Comparison of ENCODE assay signal across 10 mouse cellular contexts in genomic region chr11:54059526-54059925, GRCm38 (mm10). TPM values are rescaled to one million over a fixed set of nuclear protein-coding genes. Genes with fewer than 3 reads are reported as not detected.
DNase-seq lines count a peak whose midpoint lies in the region; ATAC-seq and TF ChIP-seq lines count a peak whose summit lies in the region.
"Had no signal": no experiment of that assay in that cellular context is flagged by ENCODE, and none has a peak within 500 bp of the region (broad histone marks: within the 10 kb centered on the region; RNA-seq: fewer than 3 reads in every experiment).

No protein-coding gene starts in this region.

- no peaks in the 10 kb centered on the region for H3K27me3 ChIP-seq in kidney, embryonic 16.5 days (ENCODE audit: insufficient read depth, low read length)
- no peaks in the 10 kb centered on the region for H3K27me3 ChIP-seq in embryonic facial prominence, embryonic 15.5 days
- H3K27me3 ChIP-seq in hindbrain, embryonic 12.5 days = peaks cover 3% of the 10 kb centered on the region; the same call in 1 of the 2 replicates
- no peaks in the 10 kb centered on the region for H3K27me3 ChIP-seq in myocyte (ENCODE audit: control insufficient read depth, insufficient read depth, insufficient read length)

- no peak; the same call in 1 of the 2 replicates for ATAC-seq in kidney, embryonic 16.5 days (ENCODE audit: low FRiP score, low TSS enrichment)
- 0 out of 2 replicates have a peak, but pooled peaks have one; percentile 2 for ATAC-seq in embryonic facial prominence, embryonic 15.5 days (ENCODE audit: insufficient number of reproducible peaks, low FRiP score, low TSS enrichment, low read depth)
- ATAC-seq in hindbrain, embryonic 12.5 days (ENCODE audit: low FRiP score) = no peak
- no peak for ATAC-seq in megakaryocyte-erythroid progenitor cell, adult 5-6 weeks (replicated peaks; ENCODE audit: low FRiP score, low TSS enrichment, poor library complexity, severe bottlenecking)
- ATAC-seq in megakaryocyte progenitor cell, adult 5-6 weeks (replicated peaks; ENCODE audit: poor library complexity) = no peak
- ATAC-seq: activated CD4-positive, CD25-positive, alpha-beta regulatory T cell, adult 4 months had no signal

- H3K4me1 ChIP-seq in kidney, embryonic 16.5 days (ENCODE audit: insufficient read depth, low read length) = peaks cover 38% of the 10 kb centered on the region
- peaks cover 82% of the 10 kb centered on the region for H3K4me1 ChIP-seq in embryonic facial prominence, embryonic 15.5 days
- H3K4me1 ChIP-seq in hindbrain, embryonic 12.5 days = peaks cover 44% of the 10 kb centered on the region

- WGBS in kidney, embryonic 16.5 days = 25% methylated on average over 1 of the region's 1 CpGs
- 36% methylated on average over 1 of the region's 1 CpGs for WGBS in embryonic facial prominence, embryonic 15.5 days
- WGBS in hindbrain, embryonic 12.5 days = 62% methylated on average over 1 of the region's 1 CpGs

- H3K9ac ChIP-seq in kidney, embryonic 16.5 days (replicated peaks; ENCODE audit: low read length) = no peak overlapping the region
- H3K9ac ChIP-seq in embryonic facial prominence, embryonic 15.5 days = no peak overlapping the region
- H3K9ac ChIP-seq in hindbrain, embryonic 12.5 days = no peak overlapping the region

- no peaks in the 10 kb centered on the region for H3K9me3 ChIP-seq in kidney, embryonic 16.5 days (ENCODE audit: low read length)
- H3K9me3 ChIP-seq in embryonic facial prominence, embryonic 15.5 days (replicated peaks) = no peaks in the 10 kb centered on the region
- H3K9me3 ChIP-seq in hindbrain, embryonic 12.5 days (replicated peaks) = no peaks in the 10 kb centered on the region

- H3K4me2 ChIP-seq in kidney, embryonic 16.5 days (replicated peaks; ENCODE audit: low read depth, low read length) = no peak overlapping the region
- no peak overlapping the region for H3K4me2 ChIP-seq in embryonic facial prominence, embryonic 15.5 days (replicated peaks)
- no peak overlapping the region for H3K4me2 ChIP-seq in hindbrain, embryonic 12.5 days (replicated peaks)
- H3K4me2 ChIP-seq in myocyte (ENCODE audit: low read depth) = peak overlapping the region; percentile 94

- DNase-seq in kidney, adult 8-10 months = no peak
- DNase-seq in layer of hippocampus, adult 11-12 months (ENCODE audit: low spot score) = no peak
- DNase-seq: cerebellum, adult 11-12 months had no signal

- no peak overlapping the region for H3K4me3 ChIP-seq in kidney, embryonic 16.5 days (ENCODE audit: low read length)
- H3K4me3 ChIP-seq in embryonic facial prominence, embryonic 15.5 days (replicated peaks) = no peak overlapping the region
- H3K4me3 ChIP-seq in hindbrain, embryonic 12.5 days = no peak overlapping the region
- H3K4me3 ChIP-seq in myocyte = no peak overlapping the region

- H3K79me2 ChIP-seq in myocyte (ENCODE audit: control insufficient read depth, insufficient read depth) = peaks cover 21% of the 10 kb centered on the region

- peak overlapping the region; percentile 43 for H3K27ac ChIP-seq in kidney, embryonic 16.5 days (ENCODE audit: low read length)
- H3K27ac ChIP-seq in embryonic facial prominence, embryonic 15.5 days (replicated peaks) = peak overlapping the region; percentile 74
- peak overlapping the region; percentile 70; the same call in 1 of the 2 replicates for H3K27ac ChIP-seq in hindbrain, embryonic 12.5 days

- H3K36me3 ChIP-seq in kidney, embryonic 16.5 days (ENCODE audit: insufficient read depth, low read length) = 0 out of 2 replicates have a peak, but pooled peaks cover 2% of the 10 kb centered on the region
- peaks cover 13% of the 10 kb centered on the region for H3K36me3 ChIP-seq in embryonic facial prominence, embryonic 15.5 days
- no peaks in the 10 kb centered on the region for H3K36me3 ChIP-seq in hindbrain, embryonic 12.5 days
- H3K36me3 ChIP-seq in myocyte (ENCODE audit: control insufficient read depth, insufficient read depth) = peaks cover 31% of the 10 kb centered on the region

- no peak overlapping the region for H3ac ChIP-seq in myocyte (ENCODE audit: control insufficient read depth, insufficient read length)

- TF ChIP-seq POLR2A in myocyte (IDR thresholded peaks at IDR 0.05; ENCODE audit: insufficient read length, low read depth) = peak; percentile 7

TF ChIP-seq in myocyte, 11 proteins besides CTCF, POLR2A, EP300 and RAD21:
- TF ChIP-seq REST (IDR thresholded peaks at IDR 0.05; ENCODE audit: insufficient read depth, insufficient read length) (no peak), MYOD1 (IDR thresholded peaks at IDR 0.05; ENCODE audit: control insufficient read depth in 1 of 3, insufficient read length in 2 of 3, low read depth in 2 of 3) (no peak), TCF3 (IDR thresholded peaks at IDR 0.05; ENCODE audit: insufficient read length, low read depth) (no peak), MYOG (IDR thresholded peaks at IDR 0.05; ENCODE audit: control insufficient read depth in 1 of 3, insufficient read depth in 1 of 3, insufficient read length in 2 of 3, low read depth in 2 of 3) (peak in 1 of 3 experiments; percentile 38), TCF12 (IDR thresholded peaks at IDR 0.05; ENCODE audit: insufficient read depth, poor library complexity, severe bottlenecking) (no peak)
TF ChIP-seq in myocyte: peak in this region for 1.

RNA-seq across cellular contexts. Expression of gene Pdlim4, which starts 9.3 kb away (rescaled TPM):
- polyA plus RNA-seq in kidney, embryonic 16.5 days (2015; fragmentation: Nextera tagmentation; extraction: Ambion mirVana) = 50.3 and 55.0 TPM in 2 replicates
- 168 and 169 TPM in 2 replicates for polyA plus RNA-seq in embryonic facial prominence, embryonic 15.5 days (2015; fragmentation: Nextera tagmentation; extraction: Ambion mirVana)
- polyA plus RNA-seq in hindbrain, embryonic 12.5 days (2016; fragmentation: Nextera tagmentation; extraction: Ambion mirVana) = 48.6 and 53.6 TPM in 2 replicates
- 469 TPM for polyA plus RNA-seq in myocyte (2012; fragmentation: generic; extraction: Trizol)
- not detected in 2 replicates for total RNA-seq in megakaryocyte-erythroid progenitor cell, adult 5-6 weeks (2014; fragmentation: Nextera tagmentation)
- 0.69 TPM in 1 of 2 replicates, not detected in the other for total RNA-seq in megakaryocyte-erythroid progenitor cell, adult 5-6 weeks (2017)
- total RNA-seq in megakaryocyte progenitor cell, adult 5-6 weeks (2015) = not detected in 2 replicates
- total RNA-seq in megakaryocyte progenitor cell, adult 5-6 weeks (2017) = 0.17 TPM in 1 of 2 replicates, not detected in the other

RNA-seq across cellular contexts. Expression of gene Slc22a4, which starts 31.6 kb away (rescaled TPM):
- polyA plus RNA-seq in kidney, embryonic 16.5 days (2015; fragmentation: Nextera tagmentation; extraction: Ambion mirVana) = 1.00 and 1.2 TPM in 2 replicates
- 5.6 and 6.1 TPM in 2 replicates for polyA plus RNA-seq in embryonic facial prominence, embryonic 15.5 days (2015; fragmentation: Nextera tagmentation; extraction: Ambion mirVana)
- polyA plus RNA-seq in hindbrain, embryonic 12.5 days (2016; fragmentation: Nextera tagmentation; extraction: Ambion mirVana) = 1.3 and 1.4 TPM in 2 replicates
- 2.0 TPM for polyA plus RNA-seq in myocyte (2012; fragmentation: generic; extraction: Trizol)
- total RNA-seq in megakaryocyte-erythroid progenitor cell, adult 5-6 weeks (2014; fragmentation: Nextera tagmentation) = 8.4 and 11.5 TPM in 2 replicates
- 1.8 and 4.9 TPM in 2 replicates for total RNA-seq in megakaryocyte-erythroid progenitor cell, adult 5-6 weeks (2017)
- total RNA-seq in megakaryocyte progenitor cell, adult 5-6 weeks (2015) = 22.2 and 23.6 TPM in 2 replicates
- total RNA-seq in megakaryocyte progenitor cell, adult 5-6 weeks (2017) = 15.3 and 22.6 TPM in 2 replicates

RNA-seq across cellular contexts. Expression of gene P4ha2, which starts 40.4 kb away (rescaled TPM):
- 38.1 and 43.0 TPM in 2 replicates for polyA plus RNA-seq in kidney, embryonic 16.5 days (2015; fragmentation: Nextera tagmentation; extraction: Ambion mirVana)
- polyA plus RNA-seq in embryonic facial prominence, embryonic 15.5 days (2015; fragmentation: Nextera tagmentation; extraction: Ambion mirVana) = 123 and 126 TPM in 2 replicates
- polyA plus RNA-seq in hindbrain, embryonic 12.5 days (2016; fragmentation: Nextera tagmentation; extraction: Ambion mirVana) = 27.0 and 29.3 TPM in 2 replicates
- polyA plus RNA-seq in myocyte (2012; fragmentation: generic; extraction: Trizol) = 89.0 TPM
- total RNA-seq in megakaryocyte-erythroid progenitor cell, adult 5-6 weeks (2014; fragmentation: Nextera tagmentation) = 1.4 and 12.9 TPM in 2 replicates
- total RNA-seq in megakaryocyte-erythroid progenitor cell, adult 5-6 weeks (2017) = 0.65 and 2.5 TPM in 2 replicates
- total RNA-seq in megakaryocyte progenitor cell, adult 5-6 weeks (2015) = 0.05 and 0.15 TPM in 2 replicates
- total RNA-seq in megakaryocyte progenitor cell, adult 5-6 weeks (2017) = 0.21 and 0.44 TPM in 2 replicates
- polyA plus RNA-seq: activated CD4-positive, CD25-positive, alpha-beta regulatory T cell, adult 4 months had no signal
